Mouse (Mus musculus): ENCODE data around the gene Slc35b3. TPM values are rescaled to one million over a fixed set of nuclear protein-coding genes. Genes with fewer than 3 reads are reported as not detected.

The Slc35b3 gene
- total and polyA plus RNA-seq, 3 experiments = 12.8 to 34.2 (median 26.6) TPM

- no peaks in the 10 kb centered on the region for H3K36me3 ChIP-seq (replicated peaks)
- TF ChIP-seq CTCF (IDR thresholded peaks at IDR 0.05; ENCODE audit: low read depth, low read length) (no peak), GATA1 (IDR thresholded peaks at IDR 0.05; ENCODE audit: borderline replicate concordance, low read length) (no peak), POLR2AphosphoS5 (IDR thresholded peaks at IDR 0.05; ENCODE audit: insufficient replicate concordance, low read depth, low read length) (no peak), TAL1 (conservative IDR thresholded peaks at IDR 0.05; ENCODE audit: low read depth, low read length) (no peak), GATA2 (IDR thresholded peaks at IDR 0.05; ENCODE audit: borderline replicate concordance, low read depth, low read length) (no peak)
- H3K4me3 ChIP-seq (ENCODE audit: low read depth, low read length) = no peak overlapping the region
- no peaks in the 10 kb centered on the region; the same call in 1 of the 2 replicates for H3K27me3 ChIP-seq (ENCODE audit: insufficient read depth, low read length)
- peaks cover 2% of the 10 kb centered on the region; the same call in 1 of the 2 replicates for H3K4me1 ChIP-seq (ENCODE audit: insufficient read depth, low read depth, low read length)
- ATAC-seq (ENCODE audit: extremely low read depth, insufficient number of reproducible peaks, low FRiP score, poor library complexity, severe bottlenecking) = no peak
- no peak for DNase-seq (ENCODE audit: low spot score)
- no peaks in the 10 kb centered on the region for H3K9me3 ChIP-seq (replicated peaks)
These were observed 42.3 kb downstream of the Slc35b3 start for GRCm38 (mm10) chr13:38918188-38918885.

GRCm38 (mm10) chr13:38917556-38917955 lies 43.1 kb downstream of the Slc35b3 start:
- Histone ChIP-seq H3K4me3 (ENCODE audit: low read depth, low read length) (no peak overlapping the region), H3K27me3 (ENCODE audit: insufficient read depth, low read length) (no peaks in the 10 kb centered on the region; the same call in 1 of the 2 replicates), H3K9me3 (replicated peaks) (no peaks in the 10 kb centered on the region), H3K4me1 (ENCODE audit: insufficient read depth, low read depth, low read length) (peaks cover 2% of the 10 kb centered on the region; the same call in 1 of the 2 replicates), H3K36me3 (replicated peaks) (no peaks in the 10 kb centered on the region)
- DNase-seq (ENCODE audit: low spot score) (no peak), ATAC-seq (ENCODE audit: extremely low read depth, insufficient number of reproducible peaks, low FRiP score, poor library complexity, severe bottlenecking) (no peak)
- TF ChIP-seq GATA1 (IDR thresholded peaks at IDR 0.05; ENCODE audit: borderline replicate concordance, low read length) (no peak), POLR2AphosphoS5 (IDR thresholded peaks at IDR 0.05; ENCODE audit: insufficient replicate concordance, low read depth, low read length) (no peak), TAL1 (conservative IDR thresholded peaks at IDR 0.05; ENCODE audit: low read depth, low read length) (no peak), CTCF (IDR thresholded peaks at IDR 0.05; ENCODE audit: low read depth, low read length) (no peak), GATA2 (IDR thresholded peaks at IDR 0.05; ENCODE audit: borderline replicate concordance, low read depth, low read length) (no peak)

DNA sequence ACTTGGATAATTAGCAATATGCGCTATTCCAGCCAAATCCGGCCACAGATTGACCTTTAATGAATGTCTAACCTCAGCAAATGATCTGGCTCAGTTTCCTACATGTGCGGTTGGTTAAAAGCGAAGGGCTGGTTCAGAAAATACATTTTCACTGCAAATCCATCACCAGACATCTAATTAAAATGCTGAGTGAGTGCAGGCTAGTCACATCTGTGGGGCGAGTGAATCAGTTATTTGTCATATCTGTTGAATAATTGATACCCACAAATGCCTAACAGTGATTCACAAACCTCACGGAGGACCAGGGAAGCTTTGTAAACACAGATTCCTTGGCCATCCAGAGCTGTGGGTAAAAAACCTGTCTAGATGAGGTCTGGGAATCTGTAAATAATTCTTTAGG lies 45.9 kb downstream of the Slc35b3 start:
- no peak for TF ChIP-seq TAL1 (conservative IDR thresholded peaks at IDR 0.05; ENCODE audit: low read depth, low read length)
- no peak for ATAC-seq (ENCODE audit: extremely low read depth, insufficient number of reproducible peaks, low FRiP score, poor library complexity, severe bottlenecking)

DNA sequence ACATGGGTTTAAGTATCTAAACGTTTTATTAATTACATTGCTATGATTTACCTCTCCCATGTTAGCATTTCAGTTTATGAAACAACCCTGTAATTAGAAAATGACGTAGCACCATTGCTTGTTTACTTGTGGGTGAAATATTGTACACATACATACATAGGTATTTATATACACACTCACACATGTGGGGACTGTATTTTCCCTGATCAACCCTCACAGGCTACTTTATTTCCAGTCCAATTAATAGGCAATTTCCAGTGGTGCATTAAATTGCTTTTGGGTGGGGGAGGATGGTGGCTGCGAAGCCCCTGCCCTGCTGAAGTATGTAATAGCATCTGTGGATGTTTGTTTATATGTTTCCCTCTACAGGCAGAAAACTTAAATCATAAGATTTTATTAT lies 68.3 kb downstream of the Slc35b3 start:
- no peaks in the 10 kb centered on the region for H3K4me1 ChIP-seq (ENCODE audit: insufficient read depth, low read depth, low read length)
- ATAC-seq (ENCODE audit: extremely low read depth, insufficient number of reproducible peaks, low FRiP score, poor library complexity, severe bottlenecking) = no peak
- no peak overlapping the region for H3K4me3 ChIP-seq (ENCODE audit: low read depth, low read length)
- H3K36me3 ChIP-seq (replicated peaks) = no peaks in the 10 kb centered on the region
- no peaks in the 10 kb centered on the region for H3K9me3 ChIP-seq (replicated peaks)
- DNase-seq (ENCODE audit: low spot score) = no peak
- no peaks in the 10 kb centered on the region for H3K27me3 ChIP-seq (ENCODE audit: insufficient read depth, low read length)
- TF ChIP-seq GATA1 (IDR thresholded peaks at IDR 0.05; ENCODE audit: borderline replicate concordance, low read length) = no peak
- TF ChIP-seq CTCF (IDR thresholded peaks at IDR 0.05; ENCODE audit: low read depth, low read length) = no peak
- TF ChIP-seq TAL1 (conservative IDR thresholded peaks at IDR 0.05; ENCODE audit: low read depth, low read length) = no peak
- no peak for TF ChIP-seq GATA2 (IDR thresholded peaks at IDR 0.05; ENCODE audit: borderline replicate concordance, low read depth, low read length)
- TF ChIP-seq POLR2AphosphoS5 (IDR thresholded peaks at IDR 0.05; ENCODE audit: insufficient replicate concordance, low read depth, low read length) = no peak

More for the DNA sequence above, 45.9 kb downstream of the Slc35b3 start:
- Histone ChIP-seq H3K27me3 (ENCODE audit: insufficient read depth, low read length) (no peaks in the 10 kb centered on the region; the same call in 1 of the 2 replicates), H3K9me3 (replicated peaks) (no peaks in the 10 kb centered on the region), H3K4me3 (ENCODE audit: low read depth, low read length) (no peak overlapping the region), H3K4me1 (ENCODE audit: insufficient read depth, low read depth, low read length) (peaks cover 2% of the 10 kb centered on the region; the same call in 1 of the 2 replicates), H3K36me3 (replicated peaks) (no peaks in the 10 kb centered on the region)
- no peak for DNase-seq (ENCODE audit: low spot score)
